Mouse (Mus musculus) stomach, postnatal 0 days (tissue): ENCODE results near the gene Prmt1. TPM values are rescaled to one million over a fixed set of nuclear protein-coding genes. Genes with fewer than 3 reads are reported as not detected.
A peak's percentile ranks its signal among the peaks of the same experiment; 100 is the strongest.

Experiments used
- ATAC-seq: fragments of 200-750 bp; cut with Nextera tagmentation; 2 replicates; pipeline ENCODE4 v1.8.0; 2017; ENCODE audit not compliant: low FRiP score, low TSS enrichment
- DNase-seq: peaks from one replicate; pipeline ENCODE4 v3.0.0-alpha.2; 2016; ENCODE audit warnings: low spot score
- H3K27ac ChIP-seq: fragments of 300-500 bp; sonication (generic); replicated peaks from 2 replicates; pipeline ENCODE4 v1.5.1; 2014; ENCODE audit warnings: mild to moderate bottlenecking, control low read depth
- H3K27me3 ChIP-seq: fragments of 300-500 bp; sonication (generic); 2 replicates; pipeline ENCODE4 v1.6.1; 2014; ENCODE audit warnings: low read length; ENCODE audit not compliant: control insufficient read depth, insufficient read depth
- H3K36me3 ChIP-seq: fragments of 300-500 bp; sonication (generic); 2 replicates; pipeline ENCODE4 v1.6.1; 2014; ENCODE audit warnings: low read length, mixed read lengths; ENCODE audit not compliant: control insufficient read depth, insufficient read depth
- H3K4me1 ChIP-seq: fragments of 300-500 bp; sonication (generic); replicated peaks from 2 replicates; pipeline ENCODE4 v1.6.1; 2014; ENCODE audit warnings: antibody characterized with exemption; ENCODE audit not compliant: control insufficient read depth, insufficient read depth
- H3K4me2 ChIP-seq: fragments of 300-500 bp; sonication (generic); replicated peaks from 2 replicates; pipeline ENCODE4 v1.6.1; 2014; ENCODE audit warnings: low read depth, mild to moderate bottlenecking, control low read depth, moderate library complexity
- H3K4me3 ChIP-seq: fragments of 300-500 bp; sonication (generic); 2 replicates; pipeline ENCODE4 v1.5.1; 2014; ENCODE audit warnings: low read depth, low read length, control low read depth
- H3K9ac ChIP-seq: fragments of 300-500 bp; sonication (generic); 2 replicates; pipeline ENCODE4 v1.6.1; 2014; ENCODE audit warnings: mild to moderate bottlenecking, low read length, control low read depth, mixed read lengths
- H3K9me3 ChIP-seq: fragments of 300-500 bp; sonication (generic); 2 replicates; pipeline ENCODE4 v1.6.1; 2016; ENCODE audit warnings: low read length; ENCODE audit not compliant: control insufficient read depth
- CTCF ChIP-seq: IDR thresholded peaks from 2 replicates; pipeline ENCODE4 v1.5.1; 2016; ENCODE audit warnings: antibody characterized with exemption, low read depth, mild to moderate bottlenecking, moderate library complexity
- EP300 ChIP-seq: optimal IDR thresholded peaks from 2 replicates; pipeline ENCODE3; 2016; ENCODE audit warnings: antibody characterized with exemption
- WGBS: fragments of 180-500 bp; shearing (Covaris S2); extraction: QIAGEN DNeasy Blood & Tissue Kit; methylation state at CpG from one replicate; pipeline ENCODE4 v1.1.7; 2014; 5-methylcytosine and 5-hydroxymethylcytosine counted together
- polyA plus RNA-seq: library from polyadenylated mRNA; unstranded; fragments of >200 nt; fragmentation: Nextera tagmentation; extraction: Ambion mirVana; gene quantifications from 2 replicates; pipeline ENCODE4 v1.2.1, GENCODE M21; 2015

The Prmt1 gene
- polyA plus RNA-seq, 1 experiment from 2014 or later: 185 TPM

- Histone ChIP-seq H3K9me3 (no peaks in the 10 kb centered on the region), H3K27ac (peak overlapping the region; percentile 95), H3K4me3 (peak overlapping the region; percentile 92), H3K4me1 (no peaks in the 10 kb centered on the region), H3K9ac (peak overlapping the region; percentile 88), H3K36me3 (no peaks in the 10 kb centered on the region), H3K4me2 (peak overlapping the region; percentile 75), H3K27me3 (no peaks in the 10 kb centered on the region)
- 22% methylated on average over 8 of the region's 8 CpGs for WGBS
- peak; percentile 52 for DNase-seq
- no peak for ATAC-seq
- no peak for TF ChIP-seq CTCF
- no peak for TF ChIP-seq EP300
These were observed 32.7 kb upstream of the Prmt1 start for GRCm38 (mm10) chr7:45019031-45019571.

GRCm38 (mm10) chr7:45017242-45018061, 31.1 kb upstream of the Prmt1 start, which contains the start of gene Rras:
Gene Rras, plus strand, starts transcription at chr7:45017961.
- peak within 1 kb of the TSS; percentile 95 for H3K27ac ChIP-seq
- peak; percentile 90 for ATAC-seq
- peak within 1 kb of the TSS; percentile 92 for H3K4me3 ChIP-seq
- H3K4me1 ChIP-seq: no peaks in the 10 kb centered on the region
- TF ChIP-seq CTCF: peak; percentile 41
- TF ChIP-seq EP300: no peak
- H3K9me3 ChIP-seq: no peaks in the 10 kb centered on the region
- H3K9ac ChIP-seq: peak within 1 kb of the TSS; percentile 88
- WGBS: under 1% methylated on average over 36 of the region's 36 CpGs
- 0 out of 2 replicates have a peak, but pooled peaks cover under 1% of the 10 kb centered on the region for H3K36me3 ChIP-seq
- DNase-seq: peak; percentile 92
- H3K27me3 ChIP-seq: no peaks in the 10 kb centered on the region
- H3K4me2 ChIP-seq: peak within 1 kb of the TSS; percentile 75

GRCm38 (mm10) chr7:45016761-45017160, 30.4 kb upstream of the Prmt1 start:
- DNase-seq (no peak), ATAC-seq (no peak)
- peak overlapping the region; percentile 58 for H3K9ac ChIP-seq
- H3K27me3 ChIP-seq: no peaks in the 10 kb centered on the region
- peak overlapping the region; percentile 75 for H3K4me2 ChIP-seq
- peak overlapping the region; percentile 95 for H3K27ac ChIP-seq
- WGBS: 0% methylated on average over 4 of the region's 4 CpGs
- H3K9me3 ChIP-seq: no peaks in the 10 kb centered on the region
- H3K4me1 ChIP-seq: no peaks in the 10 kb centered on the region
- peak overlapping the region; percentile 92 for H3K4me3 ChIP-seq
- peaks cover 7% of the 10 kb centered on the region; the same call in 1 of the 2 replicates for H3K36me3 ChIP-seq
- TF ChIP-seq EP300 (no peak), CTCF (no peak)

- Histone ChIP-seq H3K4me1 (no peaks in the 10 kb centered on the region), H3K9ac (peak within 1 kb of the TSS; percentile 96), H3K27ac (peak within 1 kb of the TSS; percentile 95), H3K36me3 (peaks cover 7% of the 10 kb centered on the region; the same call in 1 of the 2 replicates), H3K4me3 (peak within 1 kb of the TSS; percentile 92), H3K9me3 (no peaks in the 10 kb centered on the region), H3K4me2 (peak within 1 kb of the TSS; percentile 75), H3K27me3 (no peaks in the 10 kb centered on the region)
- under 1% methylated on average over 67 of the region's 69 CpGs for WGBS
- no peak for TF ChIP-seq CTCF
- TF ChIP-seq EP300: no peak
- DNase-seq (peak; percentile 99), ATAC-seq (peak; percentile 90)
These were observed 29.7 kb upstream of the Prmt1 start, which contains the start of gene Scaf1 for GRCm38 (mm10) chr7:45015957-45016612. Gene Scaf1, minus strand, starts transcription at chr7:45016363.

- under 1% methylated on average over 20 of the region's 20 CpGs for WGBS
- Histone ChIP-seq H3K27me3 (no peaks in the 10 kb centered on the region), H3K9me3 (no peaks in the 10 kb centered on the region), H3K27ac (peak overlapping the region; percentile 95), H3K4me2 (peak overlapping the region; percentile 74), H3K4me3 (peak overlapping the region; percentile 92), H3K36me3 (peaks cover 7% of the 10 kb centered on the region; the same call in 1 of the 2 replicates), H3K9ac (peak overlapping the region; percentile 96), H3K4me1 (no peaks in the 10 kb centered on the region)
- TF ChIP-seq CTCF (no peak), EP300 (no peak)
- DNase-seq: no peak
- no peak for ATAC-seq
These were observed 29.1 kb upstream of the Prmt1 start for GRCm38 (mm10) chr7:45015344-45015956.
